Mouse (Mus musculus) gastrocnemius, postnatal 14 days (tissue): ENCODE measurements at regions not wholly inside any gene's neighbourhood (a gene's known extent, or its start where the extent isn't known, plus 50 kb on each side); places are given as distances from the start of the nearest gene placed in this dataset.

Source experiments
- DNase-seq: peaks from one replicate; pipeline ENCODE4 v3.0.0; 2021; ENCODE audit warnings: mixed read lengths
- intact Hi-C: fragments of 180-260 bp; cut with DNase I; formaldehyde crosslinking; loops from one replicate; pipeline ENCODE4 v1.15.1; 2025; ENCODE audit warnings: low total_unique reads

DNA sequence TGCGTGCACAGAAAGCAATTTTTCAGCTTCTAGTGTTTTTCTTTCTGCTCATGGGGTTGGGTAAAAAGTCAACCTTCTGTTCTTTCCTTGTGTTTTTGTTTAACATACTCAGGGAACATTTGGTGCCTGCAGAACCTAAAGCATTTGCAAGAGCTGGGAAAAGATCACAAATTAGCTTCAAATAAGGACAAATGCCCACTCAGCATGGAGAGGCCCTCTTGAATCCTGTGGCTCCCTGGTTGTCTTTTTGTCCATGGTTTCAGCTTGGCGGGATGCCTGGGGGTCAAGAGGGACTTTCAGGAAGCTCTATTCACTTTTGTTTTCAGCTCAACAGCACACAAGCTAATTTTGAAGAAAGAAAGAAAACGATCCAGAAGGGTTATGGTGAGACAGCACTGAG is 186.4 kb upstream of the Nampt start:
- intact Hi-C loops = no loop called here
- DNase-seq = no peak

- intact Hi-C loops = loop anchor here (5.0 kb wide), 2 partner anchors 192 to 262 kb away; no protein-coding TSS in a partner anchor
- DNase-seq = no peak
Observed at GRCm38 (mm10) chr12:32635055-32635454, 184.3 kb upstream of the Nampt start.

DNA sequence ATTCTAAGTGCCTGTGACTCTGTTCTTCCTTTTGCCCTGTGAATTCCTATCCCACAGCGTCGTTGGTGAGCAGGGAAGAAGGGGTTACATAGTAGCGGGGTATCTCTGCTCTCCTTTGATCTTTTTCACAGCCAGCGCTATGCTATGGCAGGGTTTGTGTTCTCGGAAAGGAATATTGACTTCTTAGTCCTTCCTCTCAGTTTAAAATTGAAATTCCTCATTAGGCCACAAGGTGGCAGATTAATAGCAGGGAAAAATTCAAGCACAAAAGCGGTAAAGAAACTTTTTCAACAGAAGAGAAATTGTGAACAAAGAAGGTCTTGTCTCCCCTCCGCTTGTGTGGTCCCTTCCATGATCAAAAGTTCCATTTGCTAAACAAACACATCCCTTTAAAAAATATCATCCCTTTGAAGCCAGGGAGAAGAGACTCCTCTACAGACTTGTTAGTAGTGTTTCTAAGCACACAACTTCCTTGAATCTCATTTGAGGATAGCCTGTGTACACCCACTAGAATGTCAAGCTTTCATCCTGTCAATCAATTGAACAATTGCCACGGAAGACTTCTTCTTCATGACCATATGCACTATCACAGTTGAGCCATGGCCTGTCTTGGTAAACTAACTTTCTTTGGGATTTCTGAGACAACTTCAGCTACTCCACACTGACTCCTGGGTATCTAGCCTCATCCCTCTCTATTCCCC is 181.8 kb upstream of the Nampt start:
- intact Hi-C loops = loop anchor here (5.0 kb wide), 2 partner anchors 190 to 260 kb away; no protein-coding TSS in a partner anchor
- DNase-seq = no peak

GRCm38 (mm10) chr12:32640591-32640990 is 178.8 kb upstream of the Nampt start:
- intact Hi-C loops = no loop called here
- DNase-seq = no peak

- DNase-seq = no peak
- intact Hi-C loops = no loop called here
Observed at GRCm38 (mm10) chr12:32642493-32642892, 176.9 kb upstream of the Nampt start.

DNA sequence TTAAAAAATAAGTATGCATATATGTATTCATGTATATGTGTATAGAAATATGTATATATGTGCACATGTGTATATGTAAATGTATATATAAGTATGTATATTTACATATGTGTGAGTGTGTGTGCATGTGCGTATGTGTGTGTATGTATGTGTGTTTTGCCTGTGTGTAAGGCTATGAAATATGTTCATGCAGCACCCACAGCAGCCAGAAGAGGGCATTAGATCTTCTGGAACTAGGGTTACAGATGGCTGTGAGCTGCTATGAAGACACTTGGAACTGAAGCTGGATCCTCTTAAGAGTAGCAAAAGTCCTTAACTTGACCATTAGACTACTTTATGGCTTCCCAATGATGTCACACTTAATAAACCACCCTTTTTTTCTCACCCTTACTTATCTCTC is 166.2 kb upstream of the Nampt start:
- intact Hi-C loops = no loop called here

GRCm38 (mm10) chr12:32656194-32656593 is 163.2 kb upstream of the Nampt start:
- DNase-seq = no peak
- intact Hi-C loops = no loop called here

More for the DNA sequence above, 166.2 kb upstream of the Nampt start:
- DNase-seq = no peak

DNA sequence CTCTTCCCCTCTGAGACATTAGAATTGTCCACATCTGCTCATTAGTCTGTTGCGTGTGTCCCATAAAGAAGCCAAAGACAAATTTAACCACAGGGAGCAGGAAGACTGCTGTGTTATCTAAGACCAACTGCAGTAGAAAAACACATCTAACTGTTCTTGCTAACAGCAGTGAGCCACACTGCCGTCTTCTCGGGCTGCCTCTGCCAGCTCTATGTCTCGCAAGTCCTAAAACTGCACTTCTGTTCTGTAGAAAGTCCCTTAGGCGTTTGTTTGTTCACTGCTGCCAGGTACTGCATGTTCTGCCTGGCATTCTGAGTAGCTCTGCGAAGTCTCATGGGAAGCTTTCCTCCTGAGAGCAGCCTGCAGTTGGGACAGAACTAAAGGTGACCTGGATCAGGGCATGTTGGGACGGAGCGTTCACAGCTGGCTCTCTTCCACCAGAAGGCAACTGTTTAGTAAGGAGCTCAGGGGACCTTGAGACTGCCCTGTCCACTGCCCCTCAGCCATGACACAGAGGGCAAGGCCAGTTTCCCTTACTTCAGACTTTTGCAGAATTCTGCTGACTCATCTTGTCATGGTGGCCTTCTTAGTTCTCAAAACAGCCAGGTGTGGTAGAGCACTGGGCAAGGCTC is 157.4 kb upstream of the Nampt start:
- intact Hi-C loops = no loop called here
- no peak for DNase-seq

DNA sequence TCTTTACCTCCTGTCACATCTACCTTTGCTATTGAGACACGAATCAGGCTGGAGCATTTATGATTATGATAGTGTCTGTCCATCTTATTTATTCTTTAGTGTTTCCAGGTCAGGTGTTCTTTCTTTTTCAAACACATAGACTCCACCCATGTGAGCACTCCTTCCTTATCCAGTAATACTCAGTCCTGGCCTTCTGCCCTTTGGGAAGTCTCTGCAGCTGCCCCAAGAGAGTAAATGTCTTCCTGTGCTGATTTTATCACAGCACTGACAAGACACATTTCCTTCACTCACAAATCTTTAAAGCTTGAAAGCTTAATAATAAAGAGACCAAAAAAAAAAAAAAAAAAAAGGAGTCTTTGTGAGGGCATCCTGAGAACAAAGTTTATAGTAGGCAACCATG is 153.3 kb upstream of the Nampt start:
- intact Hi-C loops = no loop called here
- DNase-seq = no peak

DNA sequence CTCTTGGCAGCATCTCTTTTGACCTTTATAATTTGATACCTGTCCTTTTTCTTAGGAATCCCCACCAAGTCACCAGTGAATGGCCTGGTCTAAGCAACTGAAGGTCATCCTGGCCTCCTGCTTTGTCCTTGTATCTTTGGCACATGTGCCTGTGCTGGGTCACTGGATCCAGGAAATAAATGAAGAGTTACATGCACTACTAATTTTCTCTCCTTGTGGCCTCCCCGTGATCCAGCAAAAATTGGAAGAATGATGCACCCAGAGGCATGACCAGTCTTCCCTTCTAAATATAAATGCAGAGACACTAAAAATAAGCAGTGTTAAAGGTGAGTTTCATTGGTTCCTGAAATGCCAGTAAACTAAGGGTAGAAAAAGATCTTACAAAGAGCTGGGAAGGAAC is 141.4 kb upstream of the Nampt start:
- intact Hi-C loops = no loop called here
- DNase-seq = no peak

DNA sequence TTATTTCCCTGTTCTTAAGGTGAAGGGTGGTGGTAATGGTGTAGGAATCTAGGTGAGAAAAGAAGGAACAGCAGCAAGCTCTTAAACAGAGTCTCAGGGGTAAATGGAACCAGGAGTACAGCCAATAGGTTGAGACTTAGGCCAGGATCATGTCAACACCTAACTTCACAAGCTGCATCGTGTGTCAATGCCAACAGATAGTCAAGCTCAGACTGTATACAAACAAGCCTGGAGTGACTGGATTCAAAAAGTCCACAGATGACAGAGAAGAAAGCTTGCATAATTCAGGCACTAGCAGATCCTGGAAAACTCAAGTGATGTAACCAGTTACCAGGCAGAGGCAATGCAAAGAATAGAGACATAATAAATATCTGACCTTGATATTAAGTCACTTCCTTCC is 140.6 kb upstream of the Nampt start:
- no peak for DNase-seq
- intact Hi-C loops = no loop called here

- intact Hi-C loops = no loop called here
- no peak for DNase-seq
Observed at GRCm38 (mm10) chr12:32681910-32682309, 137.4 kb upstream of the Nampt start.

DNA sequence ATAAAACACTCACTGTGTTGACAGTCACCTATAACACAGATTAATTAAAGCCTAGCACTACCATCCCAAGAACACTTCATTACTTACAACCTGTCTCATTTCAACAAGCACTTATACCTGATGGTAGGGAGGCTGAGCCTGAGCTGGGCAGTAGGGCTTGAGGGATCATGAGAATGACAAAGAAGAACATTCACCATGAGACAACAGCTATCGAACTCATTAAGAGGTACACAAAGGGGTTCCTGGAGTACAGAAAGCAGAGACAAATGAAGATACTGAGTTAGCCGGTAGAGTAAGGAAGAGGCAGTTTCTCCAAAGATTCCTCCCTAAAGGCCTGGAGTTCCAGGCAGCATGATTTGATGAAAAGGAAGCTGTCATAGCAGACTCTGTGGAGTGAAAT is 136.0 kb upstream of the Nampt start:
- DNase-seq = no peak
- intact Hi-C loops = no loop called here

DNA sequence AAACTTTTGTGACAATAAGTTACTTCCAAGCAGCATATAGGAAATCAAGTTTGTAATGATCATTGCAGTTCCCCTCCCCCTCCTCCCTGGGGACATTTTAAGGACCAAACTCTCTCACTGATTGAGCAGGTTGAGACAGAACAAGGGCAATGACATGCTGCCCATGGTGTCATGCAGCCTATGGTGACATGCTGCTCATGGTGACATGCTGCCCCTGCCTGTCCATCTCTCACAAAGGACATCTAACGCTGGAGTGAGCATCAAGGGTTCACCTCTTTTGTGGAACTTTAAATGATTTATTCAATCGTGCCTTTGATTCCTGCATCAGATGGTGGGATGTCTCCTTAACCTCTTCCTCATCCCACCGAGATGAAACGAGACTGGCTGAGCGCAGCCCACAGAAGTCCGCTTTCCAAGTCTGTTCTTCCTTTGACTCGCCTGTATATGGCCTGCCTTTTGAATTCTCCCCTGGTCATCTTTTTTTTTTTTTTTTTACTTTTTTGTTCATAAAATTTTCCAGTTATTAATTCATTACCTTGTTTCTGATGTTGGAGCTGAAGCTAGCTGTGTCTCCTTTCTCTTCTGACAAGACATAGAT is 133.5 kb upstream of the Nampt start:
- intact Hi-C loops = no loop called here
- DNase-seq = no peak

GRCm38 (mm10) chr12:32689361-32689760 is 130.0 kb upstream of the Nampt start:
- intact Hi-C loops = no loop called here

GRCm38 (mm10) chr12:32690096-32690495 is 129.2 kb upstream of the Nampt start:
- intact Hi-C loops = no loop called here
- no peak for DNase-seq

More at GRCm38 (mm10) chr12:32689361-32689760, 130.0 kb upstream of the Nampt start:
- DNase-seq = no peak

DNA sequence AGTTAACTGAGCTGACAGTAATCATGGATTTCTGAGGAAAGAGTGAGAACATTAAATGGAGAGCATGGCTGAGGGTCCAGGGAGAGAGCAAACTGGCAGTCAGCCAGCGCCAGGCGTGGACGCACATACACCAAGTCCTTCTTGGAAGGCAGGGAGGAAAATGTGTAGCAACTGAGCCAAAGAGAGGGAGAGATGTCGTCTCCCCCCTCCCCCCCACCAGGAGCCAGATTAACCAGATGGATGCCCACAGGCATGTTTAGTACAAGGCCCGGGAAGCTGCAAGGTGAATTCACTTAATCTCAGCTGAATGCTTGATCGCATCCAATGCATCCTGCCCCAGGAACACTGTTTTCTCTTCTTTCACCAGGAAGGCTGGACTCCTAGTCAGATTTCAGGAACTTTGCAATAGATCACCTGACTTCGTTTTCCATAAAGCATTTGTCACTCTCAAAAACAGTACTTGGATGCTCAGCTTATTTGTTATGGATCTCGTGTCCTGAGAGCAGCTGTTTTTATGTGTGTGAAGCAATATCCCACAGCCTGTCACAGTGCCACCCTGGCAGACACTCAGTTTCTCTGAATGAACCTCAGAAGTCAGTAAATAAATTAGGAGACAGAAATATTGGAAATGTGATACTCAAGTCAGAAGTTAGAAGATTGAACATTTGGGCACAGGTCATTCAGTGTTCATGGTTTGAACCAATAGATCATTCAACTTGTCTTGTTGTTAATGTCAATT is 127.1 kb upstream of the Nampt start:
- intact Hi-C loops = no loop called here

DNA sequence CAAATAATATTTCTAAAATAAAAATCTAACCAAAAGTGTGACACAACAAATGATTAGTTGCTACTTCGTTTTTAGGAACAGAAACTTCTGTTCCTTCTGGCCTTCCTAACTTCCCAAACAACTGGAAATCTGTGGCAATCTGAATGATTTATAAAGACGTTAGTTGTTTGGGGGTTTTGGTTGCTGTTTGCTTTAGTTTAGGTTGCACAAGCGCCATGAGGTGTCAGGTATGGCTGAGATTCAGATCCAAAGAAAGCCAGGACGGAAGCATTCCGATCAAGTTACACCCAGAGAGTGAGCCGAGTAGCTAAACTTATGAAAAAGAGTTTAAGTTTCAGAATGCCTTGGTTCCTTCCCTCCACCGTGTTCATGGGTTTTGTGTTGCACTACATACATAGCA is 126.4 kb upstream of the Nampt start:
- intact Hi-C loops = no loop called here
- DNase-seq = no peak

More for the DNA sequence above, 127.1 kb upstream of the Nampt start:
- DNase-seq = no peak

DNA sequence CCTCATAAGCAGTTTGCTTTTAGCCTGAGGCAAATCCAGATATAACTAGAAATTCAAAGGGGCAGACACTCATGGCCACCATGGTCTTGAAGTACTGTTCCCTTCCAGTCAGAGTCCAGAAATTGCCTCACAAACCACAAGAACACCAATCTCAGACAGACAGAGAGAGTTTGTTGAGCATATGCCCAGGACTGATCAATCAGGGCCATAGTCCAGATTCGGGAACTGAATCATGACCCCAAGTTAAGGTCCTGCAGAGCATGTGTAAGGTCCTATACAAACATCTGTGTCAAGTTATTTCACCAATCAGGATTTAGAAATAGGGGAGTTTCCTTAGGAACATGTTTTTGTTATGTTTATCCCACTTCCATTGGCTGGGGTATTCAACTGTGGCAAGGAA is 125.7 kb upstream of the Nampt start:
- no peak for DNase-seq
- intact Hi-C loops = no loop called here

DNA sequence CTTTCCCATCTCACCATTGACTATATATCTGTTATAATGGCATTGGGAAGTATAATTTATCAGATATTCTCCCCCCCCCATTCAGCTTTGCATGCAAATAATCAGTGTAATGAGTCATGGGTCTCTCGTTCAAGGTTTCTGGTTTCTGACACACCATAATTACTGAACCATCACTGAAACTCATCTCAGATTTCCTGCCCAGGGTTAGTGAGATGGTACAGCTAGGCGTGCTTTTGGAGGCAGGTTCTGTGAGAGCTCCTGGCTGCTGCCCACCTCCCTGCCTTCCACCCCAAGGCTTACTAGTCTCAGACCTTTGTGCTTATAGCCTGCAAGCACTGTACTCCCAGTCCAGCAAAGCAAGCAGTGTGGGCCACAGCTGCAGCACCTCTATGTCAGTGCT is 122.5 kb upstream of the Nampt start:
- intact Hi-C loops = no loop called here
- no peak for DNase-seq
